Mouse (Mus musculus) heart, adult 2 months (tissue): ENCODE measurements around the gene Hist1h2bb.

Source experiments
- CTCF ChIP-seq: fragments of 200-600 bp; IDR thresholded peaks from 2 replicates; pipeline ENCODE4 v1.8.1; 2022; ENCODE audit warnings: antibody characterized with exemption, mild to moderate bottlenecking, moderate library complexity
- EP300 ChIP-seq: fragments of 200-500 bp; IDR thresholded peaks from 2 replicates; pipeline ENCODE4 v1.6.1; 2011; ENCODE audit warnings: low read depth, low read length, control low read depth; ENCODE audit not compliant: insufficient read depth
- POLR2A ChIP-seq: fragments of 200-500 bp; IDR thresholded peaks from 2 replicates; pipeline ENCODE4 v1.6.1; 2011; ENCODE audit warnings: mild to moderate bottlenecking, low read depth, low read length, control low read depth; ENCODE audit not compliant: insufficient read depth

DNA sequence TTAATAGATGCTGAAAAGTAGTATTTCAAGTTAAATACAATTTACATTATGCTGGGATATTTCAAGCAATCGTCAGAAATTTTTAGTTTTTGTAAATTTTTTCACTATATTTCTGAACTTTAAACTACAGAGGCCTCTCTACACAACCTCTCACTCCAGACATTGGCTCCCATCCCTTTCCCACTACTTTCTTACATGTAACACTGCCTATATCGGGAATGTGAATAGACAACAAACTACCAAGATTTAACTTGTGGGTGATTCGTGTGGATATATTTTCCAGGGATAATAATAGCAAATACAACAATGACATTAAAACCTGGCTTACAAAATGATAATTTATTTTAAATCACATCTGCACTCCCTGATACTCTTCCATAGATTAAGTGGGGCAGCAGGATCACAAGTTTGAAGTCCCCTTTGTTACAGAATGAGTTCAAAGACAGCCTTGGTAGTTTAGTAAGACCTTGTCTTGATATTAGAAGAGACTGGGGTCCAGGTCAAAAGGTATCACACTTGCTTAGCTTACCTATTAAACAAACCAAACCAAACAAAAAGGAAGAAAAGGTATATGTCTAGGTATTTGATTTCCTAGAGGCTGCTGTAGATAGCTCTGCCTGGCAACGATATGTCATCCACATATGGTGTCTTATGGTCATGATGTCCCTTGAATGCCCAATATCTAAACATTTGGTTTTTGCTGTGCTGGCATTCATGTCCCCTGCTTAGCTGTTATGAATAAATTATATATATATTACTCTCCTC, 7.0 kb downstream of the Hist1h2bb start:
- TF ChIP-seq CTCF (no peak), EP300 (no peak), POLR2A (no peak)
